Mouse (Mus musculus) subcutaneous adipose tissue, adult 2 months (tissue): Measurements from ENCODE around the gene Cyp4a30b. TPM values are rescaled to one million over a fixed set of nuclear protein-coding genes. Genes with fewer than 3 reads are reported as not detected.

Source experiments
- polyA plus RNA-seq: library from polyadenylated mRNA; depleted of rRNA; stranded (reverse); fragments of >200 nt; gene quantifications from 2 replicates; pipeline ENCODE4 v1.2.3, GENCODE M21; 2012; ENCODE audit warnings: low replicate concordance; rRNA removed

Cyp4a30b gene
- polyA plus RNA-seq: not detected in 2 replicates

GRCm38 (mm10) chr4:115452304-115452703, at the start of gene Cyp4a30b:
TSS of gene Cyp4a30b (plus strand) at chr4:115452604.

GRCm38 (mm10) chr4:115411324-115411723, 41.1 kb upstream of the Cyp4a30b start, which contains the start of gene Cyp4a12b:
TSS of gene Cyp4a12b (plus strand) at chr4:115411624.

DNA sequence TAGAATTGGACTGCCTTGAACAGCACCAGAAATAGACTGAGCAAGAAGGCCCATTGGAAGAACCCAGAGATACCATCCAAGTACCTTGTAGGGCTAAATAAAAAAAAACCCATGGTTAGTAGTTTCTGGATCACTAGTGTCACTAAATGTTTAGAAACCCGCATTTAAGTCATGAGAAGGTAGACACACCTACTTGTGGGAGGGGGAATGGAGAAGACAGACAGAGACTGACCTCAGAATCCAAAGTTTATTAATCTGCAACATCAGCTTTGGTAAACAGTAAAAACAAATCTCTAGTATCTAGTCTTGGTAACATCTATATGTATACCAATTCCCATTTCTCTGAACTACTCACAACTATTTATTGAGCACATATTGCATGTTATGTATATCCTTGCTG, 43.6 kb downstream of the Cyp4a30b start, which contains the start of gene Cyp4a14:
TSS of gene Cyp4a14 (minus strand) at position 142 of the 400 bp plus-strand sequence.

DNA sequence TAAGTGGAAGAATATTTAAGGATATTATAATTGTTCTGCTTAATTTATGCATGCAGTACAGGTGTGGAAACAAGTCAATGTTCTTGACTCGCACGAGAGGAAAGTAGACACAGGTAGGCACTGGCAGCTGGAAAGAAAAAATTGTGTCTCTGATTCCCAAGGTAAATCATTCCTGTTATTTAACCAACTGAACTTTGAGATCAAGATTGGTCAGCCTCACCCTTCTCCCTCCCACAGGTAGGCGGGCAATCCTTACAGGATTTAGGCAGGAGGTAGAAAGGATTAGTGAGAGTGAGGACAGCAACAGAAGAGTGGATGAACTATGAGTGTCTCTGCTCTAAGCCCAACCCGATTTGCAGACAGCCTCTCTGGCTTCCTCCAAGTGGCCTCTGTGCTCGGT, 65.6 kb downstream of the Cyp4a30b start, which contains the start of gene Cyp4a10:
TSS of gene Cyp4a10 (plus strand) at position 265 of the 400 bp plus-strand sequence.

Other genes with a start within 250 kb of the Cyp4a30b start
- gene Cyp4a29, start 210.5 kb upstream of the Cyp4a30b start, polyA plus RNA-seq: not detected in 2 replicates
- gene Cyp4a12a, start 153.6 kb upstream of the Cyp4a30b start, polyA plus RNA-seq: 0.48 TPM in 1 of 2 replicates, not detected in the other
- not detected in 2 replicates for gene Cyp4a12b, start 41.0 kb upstream of the Cyp4a30b start, polyA plus RNA-seq
- 0.10 TPM in 1 of 2 replicates, not detected in the other for gene Cyp4a14, start 43.5 kb downstream of the Cyp4a30b start, polyA plus RNA-seq
- gene Cyp4a10, start 65.7 kb downstream of the Cyp4a30b start, polyA plus RNA-seq: 0.19 TPM in 1 of 2 replicates, not detected in the other
- not detected in 2 replicates for gene Cyp4a31, start 111.0 kb downstream of the Cyp4a30b start, polyA plus RNA-seq
- not detected in 2 replicates for gene Cyp4a32, start 148.4 kb downstream of the Cyp4a30b start, polyA plus RNA-seq
- gene Cyp4b1, start 195.1 kb downstream of the Cyp4a30b start, polyA plus RNA-seq: 54.4 and 242 TPM in 2 replicates